Mouse (Mus musculus) liver, adult (tissue): ENCODE results near the gene Smim13.

Source experiments
- GATA4 ChIP-seq: IDR thresholded peaks from 2 replicates; pipeline ENCODE4 v1.6.1; 2014; ENCODE audit warnings: mild to moderate bottlenecking, low read length; ENCODE audit not compliant: insufficient replicate concordance

The Smim13 gene

GRCm38 (mm10) chr13:41249538-41250317, at the start of gene Smim13:
Smim13 (plus strand) TSS chr13:41249844.
- peak; percentile 35; the same call in 1 of the 2 replicates for TF ChIP-seq GATA4

- no peak for TF ChIP-seq GATA4
Measured at GRCm38 (mm10) chr13:41200861-41201260, 48.8 kb upstream of the Smim13 start.

GRCm38 (mm10) chr13:41203289-41203688, 46.4 kb upstream of the Smim13 start:
- no peak for TF ChIP-seq GATA4

GRCm38 (mm10) chr13:41203691-41204090, 46.0 kb upstream of the Smim13 start:
- no peak for TF ChIP-seq GATA4

- TF ChIP-seq GATA4 = no peak
Measured at GRCm38 (mm10) chr13:41206241-41206640, 43.4 kb upstream of the Smim13 start.

GRCm38 (mm10) chr13:41211276-41211675, 38.4 kb upstream of the Smim13 start:
- TF ChIP-seq GATA4 = no peak

- TF ChIP-seq GATA4 = no peak
Measured at GRCm38 (mm10) chr13:41212558-41213322, 36.9 kb upstream of the Smim13 start.

GRCm38 (mm10) chr13:41215669-41216068, 34.0 kb upstream of the Smim13 start:
- TF ChIP-seq GATA4 = no peak

GRCm38 (mm10) chr13:41216236-41216635, 33.4 kb upstream of the Smim13 start:
- TF ChIP-seq GATA4 = no peak

GRCm38 (mm10) chr13:41219056-41219455, 30.6 kb upstream of the Smim13 start:
- no peak for TF ChIP-seq GATA4

GRCm38 (mm10) chr13:41219687-41220303, 29.8 kb upstream of the Smim13 start:
- no peak for TF ChIP-seq GATA4

- TF ChIP-seq GATA4 = no peak
Measured at GRCm38 (mm10) chr13:41220304-41220834, 29.3 kb upstream of the Smim13 start, which contains the start of gene Elovl2. Elovl2 (minus strand) TSS chr13:41220405.

- no peak for TF ChIP-seq GATA4
Measured at GRCm38 (mm10) chr13:41226513-41226912, 23.1 kb upstream of the Smim13 start.

GRCm38 (mm10) chr13:41228060-41228459, 21.6 kb upstream of the Smim13 start:
- TF ChIP-seq GATA4 = no peak

- TF ChIP-seq GATA4 = no peak
Measured at GRCm38 (mm10) chr13:41230256-41230655, 19.4 kb upstream of the Smim13 start.
